Mouse (Mus musculus): ENCODE results near the gene Btrc.

- no peak for TF ChIP-seq CTCF (IDR thresholded peaks at IDR 0.05; ENCODE audit: borderline replicate concordance, control insufficient read depth, extremely low read depth, insufficient read depth, low read length, poor library complexity)
- TF ChIP-seq POLR2A (IDR thresholded peaks at IDR 0.05; ENCODE audit: control insufficient read depth, extremely low read depth, insufficient read depth, low read length, poor library complexity): no peak
Measured at GRCm38 (mm10) chr19:45413966-45414365, 50.4 kb downstream of the Btrc start.

Data from thymus, adult 2 months (tissue).